Mouse (Mus musculus) kidney, postnatal 0 days (tissue): ENCODE results near the gene Ppp3ca. TPM values are rescaled to one million over a fixed set of nuclear protein-coding genes. Genes with fewer than 3 reads are reported as not detected.

Source experiments
- ATAC-seq: fragments of 200-750 bp; cut with Nextera tagmentation; replicated peaks from 2 replicates; pipeline ENCODE4 v1.8.0; 2017; ENCODE audit warnings: low read depth, moderate number of reproducible peaks, moderate TSS enrichment, moderate library complexity; ENCODE audit not compliant: low FRiP score
- DNase-seq: peaks from one replicate; pipeline ENCODE4 v3.0.0-alpha.2; 2016; ENCODE audit warnings: low spot score
- H3K27ac ChIP-seq: fragments of 300-500 bp; sonication (generic); 2 replicates; pipeline ENCODE4 v1.5.1; 2014; ENCODE audit warnings: mild to moderate bottlenecking
- H3K27me3 ChIP-seq: fragments of 300-500 bp; sonication (generic); 2 replicates; pipeline ENCODE4 v1.6.1; 2014; ENCODE audit warnings: low read length, mixed read lengths; ENCODE audit not compliant: insufficient read depth
- H3K36me3 ChIP-seq: fragments of 300-500 bp; sonication (generic); 2 replicates; pipeline ENCODE4 v1.6.1; 2014; ENCODE audit warnings: low read length, mixed read lengths; ENCODE audit not compliant: insufficient read depth
- H3K4me1 ChIP-seq: fragments of 300-500 bp; sonication (generic); replicated peaks from 2 replicates; pipeline ENCODE4 v1.6.1; 2014; ENCODE audit warnings: antibody characterized with exemption, low read length, mixed read lengths; ENCODE audit not compliant: insufficient read depth
- H3K4me2 ChIP-seq: fragments of 300-500 bp; sonication (generic); 2 replicates; pipeline ENCODE4 v1.6.1; 2014; ENCODE audit warnings: mild to moderate bottlenecking, low read length, moderate library complexity, mixed read lengths
- H3K4me3 ChIP-seq: fragments of 300-500 bp; sonication (generic); replicated peaks from 2 replicates; pipeline ENCODE4 v1.5.1; 2014; ENCODE audit warnings: low read depth, low read length
- H3K9ac ChIP-seq: fragments of 300-500 bp; sonication (generic); 2 replicates; pipeline ENCODE4 v1.6.1; 2014; ENCODE audit warnings: low read depth, low read length
- H3K9me3 ChIP-seq: fragments of 300-500 bp; sonication (generic); replicated peaks from 2 replicates; pipeline ENCODE4 v1.6.1; 2016; ENCODE audit warnings: low read length, inconsistent platforms, mixed read lengths
- CTCF ChIP-seq: IDR thresholded peaks from 2 replicates; pipeline ENCODE4 v1.5.1; 2016; ENCODE audit warnings: antibody characterized with exemption, low read depth, mild to moderate bottlenecking, moderate library complexity
- WGBS: fragments of 180-500 bp; shearing (Covaris S2); extraction: QIAGEN DNeasy Blood & Tissue Kit; methylation state at CpG from one replicate; pipeline ENCODE4 v1.1.7; 2014; 5-methylcytosine and 5-hydroxymethylcytosine counted together
- polyA plus RNA-seq: library from polyadenylated mRNA; unstranded; fragments of >200 nt; fragmentation: Nextera tagmentation; extraction: Ambion mirVana; gene quantifications from 2 replicates; pipeline ENCODE4 v1.2.1, GENCODE M21; 2015

Ppp3ca gene
- polyA plus RNA-seq, 1 experiment from 2014 or later, result 66.1 TPM

- ATAC-seq, result no peak
- H3K4me2 ChIP-seq, result no peak overlapping the region
Measured at GRCm38 (mm10) chr3:136738474-136738873, 68.5 kb downstream of the Ppp3ca start.

GRCm38 (mm10) chr3:136738914-136739313, 69.0 kb downstream of the Ppp3ca start:
- Histone ChIP-seq H3K36me3 (no peaks in the 10 kb centered on the region), H3K4me3 (no peak overlapping the region), H3K27ac (no peak overlapping the region), H3K9ac (no peak overlapping the region), H3K27me3 (no peaks in the 10 kb centered on the region), H3K4me1 (no peaks in the 10 kb centered on the region), H3K4me2 (no peak overlapping the region), H3K9me3 (no peaks in the 10 kb centered on the region)
- WGBS, result 90% methylated on average over 5 of the region's 5 CpGs
- no peak for TF ChIP-seq CTCF
- ATAC-seq (no peak), DNase-seq (no peak)

More at GRCm38 (mm10) chr3:136738474-136738873, 68.5 kb downstream of the Ppp3ca start:
- WGBS, result 88% methylated on average over 1 of the region's 1 CpGs
- Histone ChIP-seq H3K4me3 (no peak overlapping the region), H3K4me1 (no peaks in the 10 kb centered on the region), H3K27me3 (no peaks in the 10 kb centered on the region), H3K36me3 (no peaks in the 10 kb centered on the region), H3K9ac (no peak overlapping the region), H3K27ac (no peak overlapping the region), H3K9me3 (no peaks in the 10 kb centered on the region)
- no peak for DNase-seq
- no peak for TF ChIP-seq CTCF

DNA sequence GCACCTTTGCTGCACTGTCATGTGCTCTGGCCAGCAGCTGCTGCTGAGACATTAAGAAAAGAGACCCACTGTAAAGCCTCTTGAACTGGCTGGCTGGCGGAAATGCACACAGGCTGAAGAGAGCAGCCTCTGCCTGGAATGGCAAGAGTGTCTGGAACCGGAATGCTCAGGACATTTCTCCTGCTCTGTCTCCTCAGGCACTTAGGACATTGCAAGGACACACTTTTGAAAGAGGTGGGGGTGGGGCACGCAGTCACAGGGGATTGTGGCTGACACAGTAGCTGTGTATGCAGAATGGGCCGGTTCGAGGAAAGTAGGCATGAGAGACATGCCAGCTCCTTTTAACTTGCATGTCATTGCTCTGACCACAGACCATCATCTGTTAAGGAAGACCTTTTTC, 71.7 kb downstream of the Ppp3ca start:
- Histone ChIP-seq H3K27me3 (no peaks in the 10 kb centered on the region), H3K4me3 (no peak overlapping the region), H3K9ac (no peak overlapping the region), H3K36me3 (no peaks in the 10 kb centered on the region), H3K4me2 (no peak overlapping the region), H3K27ac (no peak overlapping the region), H3K9me3 (no peaks in the 10 kb centered on the region), H3K4me1 (no peaks in the 10 kb centered on the region)
- 74% methylated on average over 5 of the region's 5 CpGs for WGBS
- TF ChIP-seq CTCF, result no peak
- DNase-seq (no peak), ATAC-seq (no peak)

GRCm38 (mm10) chr3:136742258-136743057, 72.5 kb downstream of the Ppp3ca start:
- H3K4me2 ChIP-seq, result no peak overlapping the region
- no peaks in the 10 kb centered on the region for H3K4me1 ChIP-seq
- no peak for ATAC-seq
- DNase-seq, result no peak
- no peaks in the 10 kb centered on the region for H3K9me3 ChIP-seq
- no peak overlapping the region for H3K4me3 ChIP-seq
- TF ChIP-seq CTCF, result no peak
- no peaks in the 10 kb centered on the region for H3K36me3 ChIP-seq
- 85% methylated on average over 9 of the region's 9 CpGs for WGBS
- no peak overlapping the region for H3K9ac ChIP-seq
- H3K27me3 ChIP-seq, result no peaks in the 10 kb centered on the region
- no peak overlapping the region for H3K27ac ChIP-seq

- no peak for TF ChIP-seq CTCF
Measured at GRCm38 (mm10) chr3:136744295-136744897, 74.5 kb downstream of the Ppp3ca start.

GRCm38 (mm10) chr3:136745456-136745855, 75.5 kb downstream of the Ppp3ca start:
- Histone ChIP-seq H3K4me1 (no peaks in the 10 kb centered on the region), H3K9ac (no peak overlapping the region), H3K9me3 (no peaks in the 10 kb centered on the region), H3K36me3 (no peaks in the 10 kb centered on the region), H3K4me3 (no peak overlapping the region), H3K4me2 (no peak overlapping the region), H3K27ac (no peak overlapping the region), H3K27me3 (no peaks in the 10 kb centered on the region)
- 76% methylated on average over 7 of the region's 7 CpGs for WGBS
- DNase-seq (no peak), ATAC-seq (no peak)
- no peak for TF ChIP-seq CTCF

More at GRCm38 (mm10) chr3:136744295-136744897, 74.5 kb downstream of the Ppp3ca start:
- DNase-seq, result no peak
- ATAC-seq, result no peak
- WGBS, result 86% methylated on average over 10 of the region's 10 CpGs
- Histone ChIP-seq H3K36me3 (no peaks in the 10 kb centered on the region), H3K27me3 (no peaks in the 10 kb centered on the region), H3K4me1 (no peaks in the 10 kb centered on the region), H3K9me3 (no peaks in the 10 kb centered on the region), H3K4me2 (no peak overlapping the region), H3K9ac (no peak overlapping the region), H3K27ac (no peak overlapping the region), H3K4me3 (no peak overlapping the region)
